ENCODE assay signal across 11 mouse cellular contexts in genomic region chr3:94657852-94658739, GRCm38 (mm10). TPM values are rescaled to one million over a fixed set of nuclear protein-coding genes. Genes with fewer than 3 reads are reported as not detected.
DNase-seq lines count a peak whose midpoint lies in the region; ATAC-seq and TF ChIP-seq lines count a peak whose summit lies in the region.
"Not testable (repeated sequence)": the region's sequence is repeated elsewhere in the genome, so short reads cannot be mapped to it uniquely, and the experiment has no call there.
"Had no signal": no experiment of that assay in that cellular context is flagged by ENCODE, and none has a peak within 500 bp of the region (broad histone marks: within the 10 kb centered on the region; RNA-seq: fewer than 3 reads in every experiment).

No protein-coding gene starts in this region.

- ATAC-seq in embryonic facial prominence, embryonic 11.5 days (replicated peaks; ENCODE audit: insufficient number of reproducible peaks, low FRiP score, low TSS enrichment, low read depth) = peak; percentile 69
- ATAC-seq in hindbrain, embryonic 16.5 days = not testable (repeated sequence)
- ATAC-seq in limb, embryonic 12.5 days (ENCODE audit: insufficient number of reproducible peaks, insufficient read depth, low FRiP score, low TSS enrichment, low read depth) = peak; percentile 48
- peak; percentile 60 for ATAC-seq in neural tube, embryonic 11.5 days (ENCODE audit: insufficient read depth, low FRiP score, low TSS enrichment)

- H3K4me3 ChIP-seq in embryonic facial prominence, embryonic 11.5 days (ENCODE audit: low read depth, low read length) = peak overlapping the region; percentile 32
- H3K4me3 ChIP-seq in gastrocnemius, adult 2 months = peak overlapping the region; percentile 65
- peak overlapping the region; percentile 43 for H3K4me3 ChIP-seq in hindbrain, embryonic 16.5 days (ENCODE audit: low read length)
- H3K4me3 ChIP-seq in limb, embryonic 12.5 days (replicated peaks) = peak overlapping the region; percentile 41
- peak overlapping the region; percentile 28 for H3K4me3 ChIP-seq in macrophage (ENCODE audit: inconsistent target)
- H3K4me3 ChIP-seq in neural tube, embryonic 11.5 days (ENCODE audit: low read depth, low read length) = peak overlapping the region; percentile 27; the same call in 1 of the 2 replicates

- 3% methylated on average over 24 of the region's 47 CpGs for WGBS in embryonic facial prominence, embryonic 11.5 days
- WGBS in hindbrain, embryonic 16.5 days = 3% methylated on average over 22 of the region's 47 CpGs
- 2% methylated on average over 27 of the region's 47 CpGs for WGBS in limb, embryonic 12.5 days
- 24% methylated on average over 12 of the region's 47 CpGs for WGBS in macrophage (ENCODE audit: missing documents)
- WGBS in neural tube, embryonic 11.5 days = 2% methylated on average over 23 of the region's 47 CpGs

- intact Hi-C loops in gastrocnemius, adult 2 months (cut with DNase I) = not testable (repeated sequence)

- peak overlapping the region; percentile 57 for H3K4me2 ChIP-seq in embryonic facial prominence, embryonic 11.5 days (ENCODE audit: low read depth, low read length)
- peak overlapping the region; percentile 65 for H3K4me2 ChIP-seq in hindbrain, embryonic 16.5 days (ENCODE audit: low read length)
- peak overlapping the region; percentile 67 for H3K4me2 ChIP-seq in limb, embryonic 12.5 days
- H3K4me2 ChIP-seq in neural tube, embryonic 11.5 days (ENCODE audit: low read depth) = peak overlapping the region; percentile 55

- H3K27me3 ChIP-seq in embryonic facial prominence, embryonic 11.5 days (ENCODE audit: control insufficient read depth, insufficient read depth, low read length); hindbrain, embryonic 16.5 days (replicated peaks; ENCODE audit: control insufficient read depth, insufficient read depth, low read length); neural tube, embryonic 11.5 days (ENCODE audit: control insufficient read depth, insufficient read depth, low read length): not testable (repeated sequence)
- H3K27me3 ChIP-seq in limb, embryonic 12.5 days = peaks cover 13% of the 10 kb centered on the region

- H3K79me2 ChIP-seq in macrophage (ENCODE audit: inconsistent target) = not testable (repeated sequence)

- DNase-seq in Muller cell, postnatal 12 days (ENCODE audit: inconsistent ontology term) = peak; percentile 22
- DNase-seq in embryonic facial prominence, embryonic 11.5 days (ENCODE audit: low spot score) = peak; percentile 0
- DNase-seq in gastrocnemius, adult 2 months = not testable (repeated sequence)
- peak; percentile 24 for DNase-seq in neural tube, embryonic 11.5 days (ENCODE audit: low spot score)
- peak; percentile 17 for DNase-seq in thymus, postnatal 4 days

- not testable (repeated sequence) for H3K36me3 ChIP-seq in embryonic facial prominence, embryonic 11.5 days (replicated peaks; ENCODE audit: control insufficient read depth, insufficient read depth, low read depth, low read length); hindbrain, embryonic 16.5 days (ENCODE audit: control insufficient read depth, insufficient read depth, low read length); limb, embryonic 12.5 days; macrophage (ENCODE audit: inconsistent target); neural tube, embryonic 11.5 days (ENCODE audit: control insufficient read depth, insufficient read depth, low read length)

- not testable (repeated sequence) for H3K27ac ChIP-seq in embryonic facial prominence, embryonic 11.5 days (replicated peaks; ENCODE audit: low read depth, low read length); gastrocnemius, adult 2 months; hindbrain, embryonic 16.5 days (ENCODE audit: low read depth, low read length); limb, embryonic 12.5 days; macrophage; neural tube, embryonic 11.5 days (ENCODE audit: low read depth, low read length)

- not testable (repeated sequence) for H3K9me3 ChIP-seq in embryonic facial prominence, embryonic 11.5 days (replicated peaks; ENCODE audit: control insufficient read depth, low read length); hindbrain, embryonic 16.5 days (ENCODE audit: control insufficient read depth, low read length); limb, embryonic 12.5 days; neural tube, embryonic 11.5 days (ENCODE audit: control insufficient read depth, low read length)

- H3K4me1 ChIP-seq in embryonic facial prominence, embryonic 11.5 days (ENCODE audit: control insufficient read depth, insufficient read depth, low read length); hindbrain, embryonic 16.5 days (ENCODE audit: control insufficient read depth, insufficient read depth, low read depth, low read length); limb, embryonic 12.5 days (replicated peaks); neural tube, embryonic 11.5 days (ENCODE audit: control insufficient read depth, insufficient read depth, low read length): not testable (repeated sequence)

- H3K9ac ChIP-seq in embryonic facial prominence, embryonic 11.5 days (replicated peaks; ENCODE audit: low read length) = peak overlapping the region; percentile 22; the same call in 1 of the 2 replicates
- H3K9ac ChIP-seq in hindbrain, embryonic 16.5 days (ENCODE audit: low read depth, low read length) = peak overlapping the region; percentile 27
- H3K9ac ChIP-seq in limb, embryonic 12.5 days (replicated peaks); neural tube, embryonic 11.5 days (ENCODE audit: low read length): not testable (repeated sequence)

- not testable (repeated sequence) for TF ChIP-seq CTCF in gastrocnemius, adult 2 months (IDR thresholded peaks at IDR 0.05)

RNA-seq across cellular contexts. Expression of gene Tuft1, which starts 0.6 kb away (rescaled TPM):
- polyA plus RNA-seq in embryonic facial prominence, embryonic 11.5 days (2014; fragmentation: Nextera tagmentation; extraction: Ambion mirVana) = 5.0 and 5.3 TPM in 2 replicates
- total RNA-seq in gastrocnemius, adult 2 months (2021) = 1 to 10 TPM in 1 of 2 experiments, under 1 TPM in 1; 0.92 to 2.2 TPM
- 9.0 TPM in 2 replicates for polyA plus RNA-seq in hindbrain, embryonic 16.5 days (2015; fragmentation: Nextera tagmentation; extraction: Ambion mirVana)
- polyA plus RNA-seq in limb, embryonic 12.5 days (2016; fragmentation: Nextera tagmentation; extraction: Ambion mirVana) = 4.3 and 5.1 TPM in 2 replicates
- total RNA-seq in macrophage (2018; cell fraction: chromatin; rRNA removed) = 10 to 100 TPM in 15 of 26 experiments, 1 to 10 TPM in 11; 3.2 to 26.5 (median 11.4) TPM
- total RNA-seq in macrophage (2018; cell fraction: cytosol; rRNA removed) = 1 to 10 TPM; 1.5 to 6.4 (median 4.3) TPM
- total RNA-seq in macrophage (2018; cell fraction: nucleus; rRNA removed) = 10 to 100 TPM in 6 of 26 experiments, 1 to 10 TPM in 20; 1.9 to 18.4 (median 5.6) TPM
- polyA plus RNA-seq in macrophage (2018) = 5.4 to 10.7 TPM (median 9.0 TPM) in 3 replicates
- 3.4 and 3.6 TPM in 2 replicates for polyA plus RNA-seq in neural tube, embryonic 11.5 days (2014; fragmentation: Nextera tagmentation; extraction: Ambion mirVana)

RNA-seq across cellular contexts. Expression of gene Gm10972, which starts 15.2 kb away (rescaled TPM):
- polyA plus RNA-seq in embryonic facial prominence, embryonic 11.5 days (2014; fragmentation: Nextera tagmentation; extraction: Ambion mirVana) = not detected in 2 replicates
- not detected for total RNA-seq in gastrocnemius, adult 2 months (2021)
- not detected in 2 replicates for polyA plus RNA-seq in hindbrain, embryonic 16.5 days (2015; fragmentation: Nextera tagmentation; extraction: Ambion mirVana)
- not detected in 2 replicates for polyA plus RNA-seq in limb, embryonic 12.5 days (2016; fragmentation: Nextera tagmentation; extraction: Ambion mirVana)
- not detected for total RNA-seq in macrophage (2018; cell fraction: chromatin; rRNA removed)
- not detected for total RNA-seq in macrophage (2018; cell fraction: cytosol; rRNA removed)
- total RNA-seq in macrophage (2018; cell fraction: nucleus; rRNA removed) = not detected
- polyA plus RNA-seq in macrophage (2018) = not detected in 3 replicates
- polyA plus RNA-seq in neural tube, embryonic 11.5 days (2014; fragmentation: Nextera tagmentation; extraction: Ambion mirVana) = not detected in 2 replicates
- total RNA-seq: heart, adult 18-20 months; left cerebral cortex, postnatal 14 days; neutrophil, adult 5-6 weeks had no signal

RNA-seq across cellular contexts. Expression of gene Selenbp2, which starts 35.3 kb away (rescaled TPM):
- polyA plus RNA-seq in embryonic facial prominence, embryonic 11.5 days (2014; fragmentation: Nextera tagmentation; extraction: Ambion mirVana) = not detected in 2 replicates
- total RNA-seq in gastrocnemius, adult 2 months (2021) = 1 to 10 TPM in 1 of 2 experiments, under 1 TPM in 1; 0.89 to 3.0 TPM
- polyA plus RNA-seq in hindbrain, embryonic 16.5 days (2015; fragmentation: Nextera tagmentation; extraction: Ambion mirVana) = 0.75 TPM in 1 of 2 replicates, not detected in the other
- 0.18 and 0.20 TPM in 2 replicates for polyA plus RNA-seq in limb, embryonic 12.5 days (2016; fragmentation: Nextera tagmentation; extraction: Ambion mirVana)
- total RNA-seq in macrophage (2018; cell fraction: chromatin; rRNA removed) = 1 to 10 TPM in 7 of 26 experiments, under 1 TPM in 8, not detected in 11; 0.47 to 2.5 (median 0.99) TPM
- 1 to 10 TPM in 8 of 26 experiments, under 1 TPM in 18; 0.27 to 1.6 (median 0.77) TPM for total RNA-seq in macrophage (2018; cell fraction: cytosol; rRNA removed)
- total RNA-seq in macrophage (2018; cell fraction: nucleus; rRNA removed) = 1 to 10 TPM in 6 of 26 experiments, under 1 TPM in 12, not detected in 8; 0.48 to 1.7 (median 0.81) TPM
- 0.93 to 2.1 TPM (median 1.4 TPM) in 3 replicates for polyA plus RNA-seq in macrophage (2018)
- not detected in 2 replicates for polyA plus RNA-seq in neural tube, embryonic 11.5 days (2014; fragmentation: Nextera tagmentation; extraction: Ambion mirVana)
- total RNA-seq: left cerebral cortex, postnatal 14 days; neutrophil, adult 5-6 weeks had no signal
